ENCODE assay signal across 16 mouse cellular contexts in the genomic region with DNA sequence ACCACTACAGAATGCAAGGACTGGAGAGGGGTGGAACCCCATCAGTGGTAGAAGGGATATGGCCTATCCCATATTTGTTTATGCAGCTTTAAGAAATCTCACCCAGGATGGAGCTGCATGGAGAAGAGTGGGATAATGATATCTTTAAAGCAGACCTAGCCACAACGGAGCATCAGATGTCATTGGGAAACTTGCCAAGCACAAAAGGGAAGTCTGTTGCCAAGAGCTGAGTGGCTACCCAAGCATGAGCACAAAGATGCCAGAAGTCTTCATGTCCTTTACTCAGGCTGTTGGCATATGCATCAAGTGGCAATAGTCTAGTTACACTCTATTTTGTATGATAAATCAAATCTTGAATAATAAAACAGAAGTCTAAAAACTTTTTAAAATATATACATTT.
"Had no signal": no experiment of that assay in that cellular context is flagged by ENCODE, and none has a peak within 500 bp of the region (broad histone marks: within the 10 kb centered on the region; RNA-seq: fewer than 3 reads in every experiment).

No protein-coding gene starts in this region.

- H3K9me3 ChIP-seq: limb, embryonic 10.5 days; liver, embryonic 15.5 days; megakaryocyte, embryonic 14.5 days; midbrain, embryonic 15.5 days; stomach, embryonic 15.5 days had no signal

- H3K4me1 ChIP-seq: limb, embryonic 10.5 days; liver, embryonic 15.5 days; megakaryocyte, embryonic 14.5 days; midbrain, embryonic 15.5 days; stomach, embryonic 15.5 days had no signal

- H3K27me3 ChIP-seq: liver, embryonic 15.5 days; megakaryocyte, embryonic 14.5 days; midbrain, embryonic 15.5 days; stomach, embryonic 15.5 days had no signal

- H3K4me3 ChIP-seq: limb, embryonic 10.5 days; liver, embryonic 15.5 days; megakaryocyte, embryonic 14.5 days; midbrain, embryonic 15.5 days; stomach, embryonic 15.5 days had no signal

- H3K36me3 ChIP-seq: limb, embryonic 10.5 days; liver, embryonic 15.5 days; midbrain, embryonic 15.5 days; stomach, embryonic 15.5 days had no signal

- DNase-seq: kidney, adult 18-20 months; kidney, postnatal 14 days; layer of hippocampus, postnatal 36 days; lung, adult 2 months; lung, postnatal 14 days; right cerebral cortex, postnatal 14 days; thymus, adult 2 months; thymus, postnatal 25 days had no signal

- H3K27ac ChIP-seq: limb, embryonic 10.5 days; liver, embryonic 15.5 days; macrophage; midbrain, embryonic 15.5 days; stomach, embryonic 15.5 days had no signal

- H3K9ac ChIP-seq: liver, embryonic 15.5 days; midbrain, embryonic 15.5 days; stomach, embryonic 15.5 days had no signal

- H3K4me2 ChIP-seq: liver, embryonic 11.5 days; liver, embryonic 15.5 days; midbrain, embryonic 11.5 days; midbrain, embryonic 15.5 days; stomach, embryonic 15.5 days had no signal

- ATAC-seq: midbrain, embryonic 15.5 days had no signal
